Mouse (Mus musculus) heart, embryonic 16.5 days (tissue): ENCODE results near the gene Myo6. TPM values are rescaled to one million over a fixed set of nuclear protein-coding genes. Genes with fewer than 3 reads are reported as not detected.

ENCODE experiments used
- ATAC-seq: fragments of 200-750 bp; cut with Nextera tagmentation; replicated peaks from 2 replicates; pipeline ENCODE4 v1.8.0; 2017; ENCODE audit warnings: moderate number of reproducible peaks; ENCODE audit not compliant: insufficient read depth, low FRiP score; ENCODE audit errors: extremely low read depth
- H3K27ac ChIP-seq: fragments of 300-500 bp; sonication (generic); 2 replicates; pipeline ENCODE4 v1.5.1; 2014; ENCODE audit warnings: mild to moderate bottlenecking, low read length, control low read depth, moderate library complexity
- H3K27me3 ChIP-seq: fragments of 300-500 bp; sonication (generic); 2 replicates; pipeline ENCODE4 v1.6.1; 2014; ENCODE audit warnings: low read length, mixed read lengths; ENCODE audit not compliant: control insufficient read depth, insufficient read depth
- H3K36me3 ChIP-seq: fragments of 300-500 bp; sonication (generic); 2 replicates; pipeline ENCODE4 v1.6.1; 2014; ENCODE audit not compliant: control insufficient read depth, insufficient read depth
- H3K4me1 ChIP-seq: fragments of 300-500 bp; sonication (generic); 2 replicates; pipeline ENCODE4 v1.6.1; 2014; ENCODE audit warnings: low read length, mixed read lengths; ENCODE audit not compliant: control insufficient read depth, insufficient read depth
- H3K4me2 ChIP-seq: fragments of 300-500 bp; sonication (generic); 2 replicates; pipeline ENCODE4 v1.6.1; 2014; ENCODE audit warnings: low read depth, mild to moderate bottlenecking, control low read depth, low read length
- H3K4me3 ChIP-seq: fragments of 300-500 bp; sonication (generic); 2 replicates; pipeline ENCODE4 v1.5.1; 2014; ENCODE audit warnings: mild to moderate bottlenecking, control low read depth, low read length
- H3K9ac ChIP-seq: fragments of 300-500 bp; sonication (generic); 2 replicates; pipeline ENCODE4 v1.6.1; 2014; ENCODE audit warnings: low read length, control low read depth
- H3K9me3 ChIP-seq: fragments of 300-500 bp; sonication (generic); replicated peaks from 2 replicates; pipeline ENCODE4 v1.6.1; 2016; ENCODE audit warnings: low read length; ENCODE audit not compliant: control insufficient read depth
- WGBS: fragments of 180-500 bp; shearing (Covaris S2); extraction: QIAGEN DNeasy Blood & Tissue Kit; methylation state at CpG from one replicate; pipeline ENCODE4 v1.1.7; 2014; 5-methylcytosine and 5-hydroxymethylcytosine counted together
- polyA plus RNA-seq: library from polyadenylated mRNA; unstranded; fragments of >200 nt; fragmentation: Nextera tagmentation; extraction: Ambion mirVana; gene quantifications from 2 replicates; pipeline ENCODE4 v1.2.1, GENCODE M21; 2015

Myo6 gene
- polyA plus RNA-seq, 1 experiment from 2014 or later: 10.0 TPM

DNA sequence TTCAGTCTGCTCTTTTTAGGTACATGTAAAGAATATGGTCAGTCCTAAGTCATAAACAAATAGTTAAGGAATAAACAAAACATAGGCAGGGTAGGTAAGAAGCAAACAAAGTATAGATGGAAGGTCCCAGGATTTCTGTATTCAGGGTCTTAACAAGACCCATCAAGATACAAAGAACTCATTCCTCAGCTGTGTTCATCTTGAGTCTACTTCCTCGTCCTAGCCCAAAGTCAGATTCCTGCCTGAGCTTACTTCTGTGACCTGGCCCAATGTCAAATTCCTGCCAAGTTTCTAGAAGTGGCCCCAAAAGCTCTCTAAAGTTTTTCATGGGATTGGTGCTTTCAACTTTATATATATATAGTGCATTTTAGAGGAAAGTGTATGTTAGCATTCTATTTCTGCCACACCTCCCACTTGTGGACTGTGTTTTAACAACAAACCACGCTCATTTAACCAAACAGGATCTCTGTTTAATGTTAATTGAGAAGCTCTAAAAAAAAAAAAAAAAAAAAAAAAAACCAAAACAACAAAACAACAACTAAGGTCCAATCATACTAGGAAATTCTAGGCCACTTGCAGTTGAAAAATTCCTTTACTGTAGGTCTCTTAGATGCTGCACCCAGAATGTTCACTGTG lies 119.8 kb downstream of the Myo6 start:
- Histone ChIP-seq H3K4me2 (no peak overlapping the region), H3K4me3 (no peak overlapping the region), H3K9me3 (peaks cover 6% of the 10 kb centered on the region; the same call in 1 of the 2 replicates), H3K36me3 (peaks cover 14% of the 10 kb centered on the region), H3K4me1 (no peaks in the 10 kb centered on the region), H3K27me3 (no peaks in the 10 kb centered on the region), H3K9ac (no peak overlapping the region), H3K27ac (no peak overlapping the region)
- no peak for ATAC-seq
- 80% methylated on average over 2 of the region's 2 CpGs for WGBS

DNA sequence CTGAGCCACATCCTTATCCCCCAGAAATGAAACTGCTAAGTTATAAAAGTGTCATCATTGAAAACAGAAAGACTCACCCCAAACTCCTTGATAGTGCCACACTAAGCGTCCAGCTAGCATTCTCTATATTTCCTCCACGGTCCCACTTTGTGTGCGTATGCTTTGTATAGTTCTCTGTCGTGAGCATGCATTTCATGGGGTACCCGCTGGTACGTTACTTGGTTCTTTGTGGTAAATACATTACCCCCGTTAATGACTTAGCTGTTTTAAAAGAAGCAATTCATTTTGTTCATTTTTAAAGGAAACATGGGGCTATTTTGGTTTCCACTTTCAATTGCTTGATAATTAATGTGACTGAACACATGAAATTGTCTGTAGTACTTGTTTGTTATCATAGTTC lies 122.0 kb downstream of the Myo6 start:
- no peak for ATAC-seq

DNA sequence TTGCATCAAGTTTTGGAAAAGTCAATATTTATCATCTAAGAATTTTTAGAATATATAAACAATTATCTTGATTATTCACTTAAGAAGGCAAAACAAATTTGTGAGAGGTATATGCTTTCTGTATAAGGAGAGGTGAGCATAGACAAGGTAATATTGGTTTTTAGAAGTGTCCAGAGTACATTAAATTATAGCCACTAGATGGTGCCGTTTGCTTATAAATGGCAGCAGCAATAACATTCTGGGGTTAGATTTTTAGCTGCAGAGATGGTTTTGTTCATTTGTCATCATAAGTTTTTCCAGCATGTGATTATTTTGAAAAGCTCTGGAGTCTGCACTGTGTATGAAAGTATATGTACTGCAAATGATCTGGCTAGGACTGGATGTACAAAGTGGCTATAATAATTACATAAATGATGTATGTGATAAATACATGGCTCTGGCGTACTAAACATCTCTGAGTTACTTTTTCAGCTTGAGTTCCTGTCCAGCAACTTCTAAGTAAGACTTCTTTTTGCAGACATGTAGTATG lies 128.3 kb downstream of the Myo6 start:
- H3K27ac ChIP-seq: no peak overlapping the region
- H3K36me3 ChIP-seq: peaks cover 9% of the 10 kb centered on the region
- H3K4me3 ChIP-seq: no peak overlapping the region
- H3K27me3 ChIP-seq: no peaks in the 10 kb centered on the region
- no peak overlapping the region for H3K9ac ChIP-seq
- no peak for ATAC-seq
- no peak overlapping the region for H3K4me2 ChIP-seq
- H3K9me3 ChIP-seq: no peaks in the 10 kb centered on the region
- no peaks in the 10 kb centered on the region for H3K4me1 ChIP-seq
- 51% methylated on average over 2 of the region's 2 CpGs for WGBS

More for the DNA sequence above, 122.0 kb downstream of the Myo6 start:
- Histone ChIP-seq H3K9me3 (peaks cover 6% of the 10 kb centered on the region; the same call in 1 of the 2 replicates), H3K36me3 (peaks cover 17% of the 10 kb centered on the region), H3K27ac (no peak overlapping the region), H3K4me1 (no peaks in the 10 kb centered on the region), H3K4me3 (no peak overlapping the region), H3K9ac (no peak overlapping the region), H3K4me2 (no peak overlapping the region), H3K27me3 (no peaks in the 10 kb centered on the region)
- 91% methylated on average over 7 of the region's 7 CpGs for WGBS

DNA sequence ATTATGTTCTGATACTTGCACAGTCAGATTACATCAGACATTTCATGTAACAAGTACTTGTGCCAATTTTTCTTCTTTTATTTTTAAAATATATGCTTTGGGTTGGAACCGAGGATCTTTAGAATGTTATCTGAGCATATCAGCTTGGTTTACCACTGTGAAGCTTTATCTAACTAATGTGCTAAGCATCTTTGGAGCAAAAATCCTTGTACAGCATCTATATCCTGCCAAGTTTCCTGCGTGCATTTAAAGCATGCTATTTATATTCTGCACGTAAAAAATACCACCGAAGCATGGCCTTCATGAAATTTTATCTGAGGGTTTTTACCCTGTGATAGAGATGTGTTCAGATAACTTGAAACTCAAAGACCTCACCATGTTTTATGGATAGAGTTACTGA lies 131.3 kb downstream of the Myo6 start:
- Histone ChIP-seq H3K4me3 (no peak overlapping the region), H3K27ac (no peak overlapping the region), H3K4me1 (no peaks in the 10 kb centered on the region), H3K9ac (no peak overlapping the region), H3K9me3 (no peaks in the 10 kb centered on the region), H3K27me3 (no peaks in the 10 kb centered on the region), H3K36me3 (peaks cover 14% of the 10 kb centered on the region), H3K4me2 (no peak overlapping the region)
- no peak for ATAC-seq
- WGBS: 39% methylated on average over 4 of the region's 4 CpGs

DNA sequence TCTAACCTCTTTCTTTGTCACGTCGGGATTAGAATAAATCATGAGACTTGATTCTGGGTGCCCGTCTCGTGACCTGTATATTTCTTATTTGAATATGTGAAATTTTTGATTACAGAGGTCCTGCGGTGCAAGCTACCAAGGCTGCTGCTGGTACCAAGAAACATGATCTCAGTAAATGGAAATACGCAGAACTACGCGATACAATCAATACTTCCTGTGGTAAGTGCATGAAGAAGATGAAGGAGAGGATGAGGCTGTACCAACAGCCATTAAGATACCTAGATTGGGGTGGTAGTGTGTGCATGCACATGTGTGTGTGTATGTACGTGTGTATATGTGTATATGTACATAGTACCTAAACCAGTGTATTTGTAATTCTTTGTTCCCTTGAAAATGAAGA lies 134.2 kb downstream of the Myo6 start:
- H3K9me3 ChIP-seq: no peaks in the 10 kb centered on the region
- H3K9ac ChIP-seq: no peak overlapping the region
- H3K27me3 ChIP-seq: no peaks in the 10 kb centered on the region
- no peak overlapping the region for H3K27ac ChIP-seq
- no peak overlapping the region for H3K4me2 ChIP-seq
- H3K36me3 ChIP-seq: peaks cover 6% of the 10 kb centered on the region
- WGBS: 91% methylated on average over 9 of the region's 9 CpGs
- ATAC-seq: no peak
- H3K4me3 ChIP-seq: no peak overlapping the region
- H3K4me1 ChIP-seq: no peaks in the 10 kb centered on the region

DNA sequence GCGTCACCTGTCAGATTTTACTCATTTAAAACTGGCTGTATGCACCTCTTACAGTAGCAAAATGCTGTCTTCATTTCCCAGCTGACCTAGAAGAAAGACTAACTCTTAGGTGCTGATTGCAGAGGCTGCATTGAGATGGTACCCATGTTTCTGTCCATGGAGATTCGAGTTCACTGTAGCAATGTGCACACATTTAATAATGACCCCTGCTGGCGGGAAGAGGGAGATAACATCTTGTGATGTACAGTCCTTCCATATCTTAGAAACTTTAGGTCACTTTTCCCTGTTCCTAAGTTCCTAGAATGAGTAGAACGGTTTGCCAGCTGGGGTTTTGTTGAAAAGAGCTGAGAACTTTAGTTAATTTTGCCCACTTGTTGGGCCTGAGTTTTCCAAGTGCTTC lies 138.7 kb downstream of the Myo6 start:
- H3K27me3 ChIP-seq: no peaks in the 10 kb centered on the region
- WGBS: 69% methylated on average over 4 of the region's 4 CpGs
- no peak overlapping the region for H3K27ac ChIP-seq
- no peak for ATAC-seq
- H3K9ac ChIP-seq: no peak overlapping the region
- no peak overlapping the region for H3K4me3 ChIP-seq
- H3K4me1 ChIP-seq: no peaks in the 10 kb centered on the region
- H3K4me2 ChIP-seq: no peak overlapping the region
- H3K9me3 ChIP-seq: no peaks in the 10 kb centered on the region
- peaks cover 13% of the 10 kb centered on the region for H3K36me3 ChIP-seq

DNA sequence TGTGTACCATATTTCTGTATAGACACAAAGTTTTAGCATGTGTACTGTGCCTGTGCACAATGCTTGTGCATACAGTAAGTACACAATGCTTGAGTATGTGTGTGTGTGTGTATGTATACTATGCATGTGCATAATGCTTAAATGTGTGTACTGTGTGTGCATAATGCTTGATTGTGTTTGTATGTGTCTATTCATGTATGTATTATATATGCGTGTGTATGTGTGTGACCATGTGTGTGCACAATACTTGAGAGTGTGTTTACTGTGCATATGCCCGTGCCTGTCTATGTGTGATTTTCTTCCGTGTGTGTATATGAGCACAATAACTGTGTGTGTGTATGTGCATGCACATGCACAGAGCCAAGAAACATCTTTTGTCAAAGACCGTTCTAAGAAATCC lies 141.6 kb downstream of the Myo6 start:
- WGBS: 87% methylated on average over 4 of the region's 4 CpGs

DNA sequence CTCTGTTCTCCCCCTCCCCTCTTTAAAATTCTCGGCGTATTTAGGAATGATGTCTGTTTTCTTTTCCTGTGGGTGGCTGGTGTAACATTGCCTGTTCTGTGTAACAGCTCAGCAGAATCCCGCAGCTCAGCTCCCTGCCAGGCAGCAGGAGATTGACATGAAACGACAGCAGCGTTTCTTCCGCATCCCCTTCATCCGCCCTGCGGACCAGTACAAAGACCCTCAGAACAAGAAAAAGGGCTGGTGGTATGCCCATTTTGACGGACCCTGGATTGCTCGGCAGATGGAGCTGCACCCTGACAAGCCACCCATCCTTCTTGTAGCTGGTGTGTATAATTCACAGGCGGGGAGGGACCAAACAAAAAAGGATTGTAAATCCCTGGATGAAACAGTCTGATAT lies 142.0 kb downstream of the Myo6 start:
- H3K9me3 ChIP-seq: no peaks in the 10 kb centered on the region
- H3K27me3 ChIP-seq: no peaks in the 10 kb centered on the region
- no peak overlapping the region for H3K27ac ChIP-seq
- H3K4me3 ChIP-seq: no peak overlapping the region
- ATAC-seq: no peak
- 61% methylated on average over 11 of the region's 11 CpGs for WGBS
- H3K4me1 ChIP-seq: no peaks in the 10 kb centered on the region
- no peak overlapping the region for H3K9ac ChIP-seq
- no peak overlapping the region for H3K4me2 ChIP-seq
- peaks cover 7% of the 10 kb centered on the region for H3K36me3 ChIP-seq

More for the DNA sequence above, 141.6 kb downstream of the Myo6 start:
- Histone ChIP-seq H3K4me1 (no peaks in the 10 kb centered on the region), H3K36me3 (peaks cover 7% of the 10 kb centered on the region), H3K27me3 (no peaks in the 10 kb centered on the region), H3K9me3 (no peaks in the 10 kb centered on the region), H3K4me2 (no peak overlapping the region), H3K9ac (no peak overlapping the region), H3K27ac (no peak overlapping the region), H3K4me3 (no peak overlapping the region)
- no peak for ATAC-seq

DNA sequence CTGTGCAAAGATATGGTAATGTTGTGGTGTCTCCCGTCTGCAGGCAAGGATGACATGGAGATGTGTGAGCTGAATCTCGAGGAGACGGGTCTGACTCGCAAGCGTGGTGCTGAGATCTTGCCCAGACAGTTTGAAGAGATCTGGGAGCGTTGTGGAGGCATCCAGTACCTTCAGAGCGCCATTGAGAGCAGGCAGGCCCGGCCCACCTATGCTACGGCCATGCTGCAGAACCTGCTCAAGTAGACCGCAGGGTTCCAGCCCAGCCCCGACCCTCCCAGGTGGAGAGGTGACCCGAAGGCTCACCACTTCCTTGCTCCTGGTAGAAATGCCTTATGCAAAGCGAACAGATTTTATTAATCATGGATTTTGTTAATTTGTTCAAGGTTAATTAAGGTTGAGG lies 142.8 kb downstream of the Myo6 start:
- WGBS: 89% methylated on average over 13 of the region's 13 CpGs

More for the DNA sequence above, 142.8 kb downstream of the Myo6 start:
- no peaks in the 10 kb centered on the region for H3K9me3 ChIP-seq
- no peak overlapping the region for H3K9ac ChIP-seq
- no peaks in the 10 kb centered on the region for H3K4me1 ChIP-seq
- no peak overlapping the region for H3K4me3 ChIP-seq
- ATAC-seq: no peak
- no peak overlapping the region for H3K4me2 ChIP-seq
- peaks cover 7% of the 10 kb centered on the region for H3K36me3 ChIP-seq
- H3K27me3 ChIP-seq: no peaks in the 10 kb centered on the region
- no peak overlapping the region for H3K27ac ChIP-seq
